Mouse (Mus musculus) heart, adult 18-20 months (tissue): ENCODE data around the gene 4930402F06Rik. TPM values are rescaled to one million over a fixed set of nuclear protein-coding genes. Genes with fewer than 3 reads are reported as not detected.

Experiments used
- DNase-seq, 2 experiments: peaks; one replicate each; pipeline ENCODE4 v3.0.0; 2021 to 2022; ENCODE audit warnings: mixed read lengths in 1 of 2
- total RNA-seq, 2 experiments: library from RNA; stranded (reverse); gene quantifications; 2 replicates each; pipeline ENCODE4 v1.2.3; 2021

The 4930402F06Rik gene
- total RNA-seq, 2 experiments from 2014 or later, result not detected

- DNase-seq, result peak; percentile 76 to 78
These were observed 58.3 kb downstream of the 4930402F06Rik start for GRCm38 (mm10) chr2:35338707-35339106.

GRCm38 (mm10) chr2:35338036-35338435, 58.9 kb downstream of the 4930402F06Rik start:
- DNase-seq, result no peak

GRCm38 (mm10) chr2:35337419-35337818, 59.6 kb downstream of the 4930402F06Rik start:
- DNase-seq, result peak; percentile 61 to 63

- DNase-seq, result peak; percentile 100
These were observed 60.3 kb downstream of the 4930402F06Rik start, which contains the start of gene Stom for GRCm38 (mm10) chr2:35336388-35337280. Gene Stom, minus strand, starts transcription at chr2:35336976.

DNA sequence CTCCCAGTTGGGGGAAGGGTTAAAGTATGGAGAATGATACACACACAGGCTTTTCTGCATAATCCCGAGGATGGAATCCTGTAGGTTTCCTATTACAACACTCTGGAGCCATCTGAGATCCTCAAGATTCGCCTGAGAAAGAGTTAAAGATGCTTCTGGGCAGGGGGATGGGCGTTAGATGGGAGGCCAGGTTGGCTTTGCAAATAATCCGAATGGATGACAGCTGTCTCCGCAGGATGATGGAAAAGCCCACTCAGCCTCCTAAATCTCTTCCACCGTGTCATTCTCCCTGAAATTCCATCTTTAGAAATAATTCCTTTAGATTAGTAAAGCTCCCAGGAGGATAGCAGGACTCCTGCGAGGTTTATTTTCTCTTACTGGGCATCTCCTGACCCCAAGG, 61.4 kb downstream of the 4930402F06Rik start:
- no peak for DNase-seq

DNA sequence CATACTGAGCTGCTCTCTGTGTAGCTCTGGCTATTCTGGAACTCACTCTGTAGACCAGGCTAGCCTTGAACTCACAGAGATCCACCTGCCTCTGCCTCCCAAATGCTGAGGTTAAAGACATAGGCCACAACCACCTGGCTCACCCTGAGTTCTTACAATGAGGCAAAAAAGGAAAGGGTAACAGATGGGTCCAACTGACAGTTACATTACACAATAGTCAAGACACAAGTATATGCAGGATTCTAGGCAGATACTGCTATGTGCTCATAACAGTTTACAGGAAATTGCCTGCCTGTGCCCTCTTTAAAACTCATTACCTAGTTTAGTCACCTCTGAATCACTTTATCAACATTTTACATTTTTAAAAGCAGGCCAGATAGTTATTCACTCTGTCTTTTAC, 63.3 kb downstream of the 4930402F06Rik start:
- DNase-seq, result no peak

- DNase-seq, result no peak
These were observed 65.8 kb downstream of the 4930402F06Rik start for GRCm38 (mm10) chr2:35331205-35331604.

DNA sequence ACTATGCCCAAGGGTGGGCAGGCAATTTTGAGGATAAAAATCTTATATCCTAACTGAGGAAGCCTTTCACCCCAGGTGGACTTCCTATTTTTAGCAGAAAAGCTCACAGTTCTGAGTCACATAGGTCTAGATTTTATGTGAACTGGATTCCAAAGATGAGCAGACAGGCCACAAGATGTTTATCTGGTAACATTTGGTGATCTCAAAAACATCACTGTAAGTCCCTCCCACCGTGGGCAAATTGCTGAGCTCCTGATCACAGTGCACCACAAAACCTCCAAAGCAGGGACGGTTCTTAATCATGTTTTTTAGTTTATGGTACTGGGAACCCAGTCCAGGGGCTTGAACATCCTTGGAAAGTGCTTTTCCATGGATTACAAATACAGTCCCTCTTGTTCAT, 67.9 kb downstream of the 4930402F06Rik start:
- DNase-seq, result no peak

GRCm38 (mm10) chr2:35328064-35328792, 68.7 kb downstream of the 4930402F06Rik start:
- no peak for DNase-seq

DNA sequence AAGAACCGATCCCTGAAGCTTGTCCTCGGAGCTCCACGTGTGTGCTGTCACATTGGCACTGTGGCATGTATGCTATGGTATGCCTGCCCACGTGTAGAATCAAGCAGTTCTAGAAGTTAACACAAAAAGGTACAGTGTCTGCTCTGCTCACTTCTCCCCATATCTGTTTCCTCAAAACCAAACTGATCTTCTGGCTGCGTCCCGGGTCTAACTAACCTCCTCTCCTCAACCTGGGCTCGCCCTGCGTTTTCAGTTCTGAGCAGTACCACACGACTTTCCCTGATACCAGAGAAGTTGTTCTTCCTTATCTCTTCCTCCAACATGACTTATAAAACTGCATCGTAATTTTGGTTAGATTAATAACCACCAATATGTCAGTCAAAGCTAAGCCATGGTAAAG, 69.4 kb downstream of the 4930402F06Rik start:
- DNase-seq, result no peak

GRCm38 (mm10) chr2:35326931-35327330, 70.0 kb downstream of the 4930402F06Rik start:
- DNase-seq, result no peak

GRCm38 (mm10) chr2:35325930-35326329, 71.0 kb downstream of the 4930402F06Rik start:
- DNase-seq, result no peak

Other genes starting within 250 kb of the 4930402F06Rik start
- gene Rab14, start 196.1 kb downstream of the 4930402F06Rik start, total RNA-seq, result 100 to 1,000 TPM; 128 to 136 TPM
- gene Gsn, start 140.8 kb downstream of the 4930402F06Rik start, total RNA-seq, result 100 to 1,000 TPM; 742 to 802 TPM
- gene Stom, start 60.2 kb downstream of the 4930402F06Rik start, total RNA-seq, result 100 to 1,000 TPM in 1 of 2 experiments, 10 to 100 TPM in 1; 88.5 to 102 TPM
- not detected for gene 4930568D16Rik, start 29.4 kb downstream of the 4930402F06Rik start, total RNA-seq
- gene Ggta1, start 66.1 kb upstream of the 4930402F06Rik start, total RNA-seq, result 10 to 100 TPM; 13.6 to 17.0 TPM
- gene Dab2ip, start 161.1 kb upstream of the 4930402F06Rik start, total RNA-seq, result 10 to 100 TPM; 42.4 to 44.1 TPM